Mouse (Mus musculus) intestine, postnatal 0 days (tissue): Measurements from ENCODE around the gene Iqcf5. TPM values are rescaled to one million over a fixed set of nuclear protein-coding genes. Genes with fewer than 3 reads are reported as not detected.

Experiments used
- ATAC-seq: fragments of 200-750 bp; cut with Nextera tagmentation; 2 replicates; pipeline ENCODE4 v1.8.0; 2017; ENCODE audit warnings: mild to moderate bottlenecking, moderate TSS enrichment, moderate library complexity
- H3K27ac ChIP-seq: fragments of 300-500 bp; sonication (generic); 2 replicates; pipeline ENCODE4 v1.5.1; 2014; ENCODE audit warnings: mild to moderate bottlenecking, low read depth, low read length, moderate library complexity
- H3K27me3 ChIP-seq: fragments of 300-500 bp; sonication (generic); replicated peaks from 2 replicates; pipeline ENCODE4 v1.6.1; 2014; ENCODE audit warnings: low read length, mixed read lengths; ENCODE audit not compliant: control insufficient read depth, insufficient read depth
- H3K36me3 ChIP-seq: fragments of 300-500 bp; sonication (generic); 2 replicates; pipeline ENCODE4 v1.6.1; 2014; ENCODE audit warnings: mild to moderate bottlenecking, moderate library complexity; ENCODE audit not compliant: control insufficient read depth, insufficient read depth
- H3K4me1 ChIP-seq: fragments of 300-500 bp; sonication (generic); replicated peaks from 2 replicates; pipeline ENCODE4 v1.6.1; 2014; ENCODE audit warnings: antibody characterized with exemption, low read length, mixed read lengths; ENCODE audit not compliant: control insufficient read depth, insufficient read depth
- H3K4me2 ChIP-seq: fragments of 300-500 bp; sonication (generic); replicated peaks from 2 replicates; pipeline ENCODE4 v1.6.1; 2014; ENCODE audit warnings: low read depth, mild to moderate bottlenecking, moderate library complexity
- H3K4me3 ChIP-seq: fragments of 300-500 bp; sonication (generic); 2 replicates; pipeline ENCODE4 v1.5.1; 2014; ENCODE audit warnings: low read depth, low read length
- H3K9ac ChIP-seq: fragments of 300-500 bp; sonication (generic); 2 replicates; pipeline ENCODE4 v1.6.1; 2014; ENCODE audit warnings: mild to moderate bottlenecking, low read depth, low read length
- H3K9me3 ChIP-seq: fragments of 300-500 bp; sonication (generic); 2 replicates; pipeline ENCODE4 v1.6.1; 2016; ENCODE audit warnings: mixed run types; ENCODE audit not compliant: control insufficient read depth
- CTCF ChIP-seq: sonication (generic); IDR thresholded peaks from 2 replicates; pipeline ENCODE4 v1.5.1; 2016; ENCODE audit warnings: low read depth, mild to moderate bottlenecking, control low read depth, antibody characterized with exemption, moderate library complexity
- WGBS: fragments of 180-500 bp; shearing (Covaris S2); extraction: QIAGEN DNeasy Blood & Tissue Kit; methylation state at CpG from one replicate; pipeline ENCODE4 v1.1.7; 2014; 5-methylcytosine and 5-hydroxymethylcytosine counted together
- polyA plus RNA-seq: library from polyadenylated mRNA; unstranded; fragments of >200 nt; fragmentation: Nextera tagmentation; extraction: Ambion mirVana; gene quantifications from 2 replicates; pipeline ENCODE4 v1.2.1, GENCODE M21; 2015

The Iqcf5 gene
- polyA plus RNA-seq, 1 experiment from 2014 or later: not detected

GRCm38 (mm10) chr9:106534975-106535374, 20.6 kb downstream of the Iqcf5 start:
- ATAC-seq: no peak
- H3K27ac ChIP-seq: no peak overlapping the region
- no peak overlapping the region for H3K4me2 ChIP-seq
- H3K4me3 ChIP-seq: no peak overlapping the region
- no peak overlapping the region for H3K9ac ChIP-seq
- TF ChIP-seq CTCF: no peak
- H3K27me3 ChIP-seq: no peaks in the 10 kb centered on the region
- no peaks in the 10 kb centered on the region for H3K4me1 ChIP-seq
- no peaks in the 10 kb centered on the region for H3K36me3 ChIP-seq
- H3K9me3 ChIP-seq: no peaks in the 10 kb centered on the region
- WGBS: 89% methylated on average over 11 of the region's 11 CpGs

- Histone ChIP-seq H3K4me2 (no peak within 1 kb of the TSS), H3K9me3 (no peaks in the 10 kb centered on the region), H3K27me3 (no peaks in the 10 kb centered on the region), H3K9ac (no peak within 1 kb of the TSS), H3K27ac (no peak within 1 kb of the TSS), H3K36me3 (no peaks in the 10 kb centered on the region), H3K4me3 (no peak within 1 kb of the TSS), H3K4me1 (no peaks in the 10 kb centered on the region)
- no peak for TF ChIP-seq CTCF
- no peak for ATAC-seq
- WGBS: 89% methylated on average over 5 of the region's 5 CpGs
These were observed 47.2 kb downstream of the Iqcf5 start, which contains the start of gene Iqcf3 for GRCm38 (mm10) chr9:106561531-106561930. Iqcf3 (minus strand) TSS chr9:106561631.

DNA sequence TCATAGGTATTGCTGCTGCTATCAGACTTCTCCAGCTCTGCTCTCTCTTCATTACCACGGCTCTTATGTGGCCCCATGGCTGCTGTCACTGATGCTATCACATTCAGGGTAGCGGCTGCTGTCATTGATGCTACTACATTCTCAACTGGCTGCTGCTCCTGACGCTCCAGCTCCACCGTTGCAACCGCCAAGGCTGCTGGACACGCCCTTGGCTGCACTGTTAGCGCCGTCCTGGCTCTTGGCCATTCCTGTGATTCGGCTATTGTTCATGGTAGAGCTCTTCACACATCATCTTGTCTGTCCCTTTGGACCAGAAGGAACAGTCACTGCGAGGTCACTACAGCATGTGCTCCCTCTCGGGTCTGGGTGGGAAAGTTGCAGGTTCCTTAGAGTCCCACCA, 47.9 kb downstream of the Iqcf5 start:
- Histone ChIP-seq H3K9ac (no peak overlapping the region), H3K9me3 (no peaks in the 10 kb centered on the region), H3K4me3 (no peak overlapping the region), H3K4me1 (no peaks in the 10 kb centered on the region), H3K36me3 (no peaks in the 10 kb centered on the region), H3K4me2 (no peak overlapping the region), H3K27ac (no peak overlapping the region), H3K27me3 (no peaks in the 10 kb centered on the region)
- TF ChIP-seq CTCF: no peak
- no peak for ATAC-seq
- WGBS: 88% methylated on average over 11 of the region's 11 CpGs

DNA sequence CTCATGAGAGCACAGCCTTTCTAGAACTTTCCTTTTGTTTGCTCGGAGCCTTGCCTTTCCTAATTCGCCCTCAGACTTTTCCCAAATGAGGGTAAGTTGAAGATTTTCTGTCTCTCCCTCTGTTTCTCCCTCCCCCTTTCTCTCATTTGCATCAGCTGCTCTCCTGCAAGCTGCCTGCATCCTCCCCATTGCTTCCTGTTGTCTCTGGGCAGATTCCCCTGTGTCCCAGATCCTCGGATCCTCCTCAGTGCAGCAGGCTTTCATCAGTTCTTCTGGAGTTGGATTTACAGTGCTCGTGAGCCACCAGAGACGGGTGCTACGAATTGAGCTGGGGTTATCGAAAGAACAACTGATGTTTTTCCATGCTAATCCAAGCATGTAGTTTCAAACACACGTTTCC, 49.7 kb downstream of the Iqcf5 start:
- Histone ChIP-seq H3K36me3 (no peaks in the 10 kb centered on the region), H3K4me1 (no peaks in the 10 kb centered on the region), H3K4me3 (no peak overlapping the region), H3K27ac (no peak overlapping the region), H3K9ac (no peak overlapping the region), H3K9me3 (no peaks in the 10 kb centered on the region), H3K4me2 (no peak overlapping the region), H3K27me3 (no peaks in the 10 kb centered on the region)
- no peak for TF ChIP-seq CTCF
- ATAC-seq: no peak
- 74% methylated on average over 8 of the region's 8 CpGs for WGBS

Other genes with a start within 250 kb of the Iqcf5 start
- 11.5 and 12.3 TPM in 2 replicates for gene Poc1a, start 233.5 kb upstream of the Iqcf5 start, polyA plus RNA-seq
- 4.6 TPM in 2 replicates for gene Dusp7, start 145.9 kb upstream of the Iqcf5 start, polyA plus RNA-seq
- gene Rpl29, start 85.1 kb upstream of the Iqcf5 start, polyA plus RNA-seq: 539 and 575 TPM in 2 replicates
- 42.2 and 43.2 TPM in 2 replicates for gene Acy1, start 76.3 kb upstream of the Iqcf5 start, polyA plus RNA-seq
- gene Abhd14b, start 67.1 kb upstream of the Iqcf5 start, polyA plus RNA-seq: 35.9 and 38.1 TPM in 2 replicates
- 20.8 and 21.0 TPM in 2 replicates for gene Abhd14a, start 66.9 kb upstream of the Iqcf5 start, polyA plus RNA-seq
- 13.8 and 15.7 TPM in 2 replicates for gene Pcbp4, start 61.3 kb upstream of the Iqcf5 start, polyA plus RNA-seq
- 0.17 and 0.26 TPM in 2 replicates for gene Gpr62, start 48.6 kb upstream of the Iqcf5 start, polyA plus RNA-seq
- gene Rrp9, start 38.6 kb upstream of the Iqcf5 start, polyA plus RNA-seq: 17.7 and 19.4 TPM in 2 replicates
- gene Parp3, start 37.6 kb upstream of the Iqcf5 start, polyA plus RNA-seq: 2.5 and 3.8 TPM in 2 replicates
- gene Iqcf1, start 14.6 kb upstream of the Iqcf5 start, polyA plus RNA-seq: not detected in 2 replicates
- not detected in 2 replicates for gene Iqcf3, start 47.1 kb downstream of the Iqcf5 start, polyA plus RNA-seq
- gene Iqcf4, start 56.4 kb downstream of the Iqcf5 start, polyA plus RNA-seq: not detected in 2 replicates
- gene Iqcf6, start 112.0 kb downstream of the Iqcf5 start, polyA plus RNA-seq: not detected in 2 replicates
- gene Grm2, start 141.5 kb downstream of the Iqcf5 start, polyA plus RNA-seq: not detected in 2 replicates
- gene Tex264, start 171.4 kb downstream of the Iqcf5 start, polyA plus RNA-seq: 100 and 109 TPM in 2 replicates